Mouse (Mus musculus) heart, adult 2 months (tissue): ENCODE measurements around the gene Pam. TPM values are rescaled to one million over a fixed set of nuclear protein-coding genes. Genes with fewer than 3 reads are reported as not detected.
A peak's percentile ranks its signal among the peaks of the same experiment; 100 is the strongest.

Experiments
- DNase-seq, 2 experiments: peaks; one replicate each; pipeline ENCODE4 v3.0.0; 2021
- H3K27ac ChIP-seq: fragments of 200-600 bp; 2 replicates; pipeline ENCODE4 v1.8.1; 2022
- H3K27me3 ChIP-seq: fragments of 200-500 bp; 2 replicates; pipeline ENCODE4 v1.6.1; 2012; ENCODE audit warnings: mild to moderate bottlenecking, low read length, inconsistent platforms, mixed read lengths; ENCODE audit not compliant: control insufficient read depth, insufficient read depth
- H3K36me3 ChIP-seq: fragments of 200-500 bp; 2 replicates; pipeline ENCODE4 v1.6.1; 2012; ENCODE audit warnings: low read length, inconsistent platforms; ENCODE audit not compliant: control insufficient read depth, insufficient read depth
- H3K4me1 ChIP-seq: fragments of 200-500 bp; 2 replicates; pipeline ENCODE4 v1.6.1; 2011; ENCODE audit warnings: low read length; ENCODE audit not compliant: control insufficient read depth, insufficient read depth
- H3K4me3 ChIP-seq: fragments of 200-600 bp; 2 replicates; pipeline ENCODE4 v1.8.1; 2022
- H3K79me2 ChIP-seq: fragments of 200-500 bp; replicated peaks from 2 replicates; pipeline ENCODE4 v1.6.1; 2012; ENCODE audit warnings: mild to moderate bottlenecking, inconsistent platforms, low read length, moderate library complexity, mixed read lengths; ENCODE audit not compliant: control insufficient read depth, insufficient read depth
- H3K9ac ChIP-seq: fragments of 200-500 bp; 2 replicates; pipeline ENCODE4 v1.6.1; 2012; ENCODE audit warnings: low read depth, mild to moderate bottlenecking, control low read depth, inconsistent platforms, low read length, mixed read lengths
- CTCF ChIP-seq: fragments of 200-600 bp; IDR thresholded peaks from 2 replicates; pipeline ENCODE4 v1.8.1; 2022; ENCODE audit warnings: antibody characterized with exemption, mild to moderate bottlenecking, moderate library complexity
- EP300 ChIP-seq: fragments of 200-500 bp; IDR thresholded peaks from 2 replicates; pipeline ENCODE4 v1.6.1; 2011; ENCODE audit warnings: low read depth, low read length, control low read depth; ENCODE audit not compliant: insufficient read depth
- POLR2A ChIP-seq: fragments of 200-500 bp; IDR thresholded peaks from 2 replicates; pipeline ENCODE4 v1.6.1; 2011; ENCODE audit warnings: mild to moderate bottlenecking, low read depth, low read length, control low read depth; ENCODE audit not compliant: insufficient read depth
- WGBS: fragments of 180-500 bp; shearing (Covaris S2); methylation state at CpG from one replicate; pipeline ENCODE4 v1.1.7; 2018; 5-methylcytosine and 5-hydroxymethylcytosine counted together
- intact Hi-C: fragments of 180-260 bp; cut with DNase I; formaldehyde crosslinking; loops from one replicate; pipeline ENCODE4 v1.15.1; 2025
- polyA plus RNA-seq: library from polyadenylated mRNA; depleted of rRNA; stranded (reverse); fragments of >200 nt; gene quantifications from 2 replicates; pipeline ENCODE4 v1.2.3, GENCODE M21; 2012
- total RNA-seq, 2 experiments: library from RNA; stranded (reverse); gene quantifications; 2 replicates each; pipeline ENCODE4 v1.2.3; 2021

Pam gene
- total and polyA plus RNA-seq, 3 experiments, result 313 to 641 (median 593) TPM

DNA sequence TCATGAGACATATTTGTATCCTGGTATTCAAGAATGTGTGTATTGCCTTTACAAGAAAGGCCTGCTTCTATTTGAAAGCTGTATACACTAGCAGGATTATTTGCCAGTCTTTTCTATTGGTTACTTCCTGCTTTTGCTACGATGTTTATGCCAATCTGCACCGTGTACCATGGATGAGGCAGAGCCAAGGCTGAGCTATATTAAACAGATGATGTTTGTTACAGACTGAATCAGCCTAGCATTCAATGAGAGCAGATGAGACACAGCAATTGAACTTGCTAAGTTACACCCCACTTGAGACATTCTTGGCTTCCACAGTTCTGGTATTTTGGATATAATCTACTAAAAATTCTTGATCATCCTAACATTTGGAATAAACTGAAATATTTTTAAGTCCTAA lies 267.9 kb downstream of the Pam start:
- TF ChIP-seq EP300 (no peak), POLR2A (no peak), CTCF (no peak)
- no peak overlapping the region for H3K4me3 ChIP-seq
- no peak overlapping the region for H3K9ac ChIP-seq
- H3K27me3 ChIP-seq, result no peaks in the 10 kb centered on the region
- intact Hi-C loops, result no loop called here
- H3K27ac ChIP-seq, result no peak overlapping the region
- WGBS, result 57% methylated on average over 2 of the region's 2 CpGs
- no peaks in the 10 kb centered on the region for H3K79me2 ChIP-seq
- DNase-seq, result no peak
- no peaks in the 10 kb centered on the region for H3K4me1 ChIP-seq
- H3K36me3 ChIP-seq, result no peaks in the 10 kb centered on the region; the same call in 1 of the 2 replicates

DNA sequence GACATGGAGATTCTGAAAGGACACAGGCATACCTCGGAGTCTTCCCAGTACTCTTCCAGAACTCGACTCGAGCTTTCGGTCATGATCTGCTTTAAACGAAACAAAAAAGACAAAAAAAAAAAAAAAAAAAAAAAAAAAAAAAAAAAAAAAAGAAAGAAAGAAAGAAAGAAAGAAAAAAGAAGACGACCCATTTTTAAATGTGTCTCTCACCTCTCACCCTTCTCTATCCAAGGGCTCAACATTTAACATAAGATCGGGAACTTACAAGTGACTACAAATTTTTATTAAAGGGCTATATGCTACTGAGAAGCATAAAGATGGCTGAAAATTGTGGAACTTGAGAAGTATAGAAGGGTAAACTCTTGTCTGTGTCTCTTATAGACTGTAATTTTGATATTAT lies 272.5 kb downstream of the Pam start:
- DNase-seq, result no peak
- Histone ChIP-seq H3K79me2 (no peaks in the 10 kb centered on the region), H3K4me3 (no peak overlapping the region), H3K36me3 (no peaks in the 10 kb centered on the region; the same call in 1 of the 2 replicates), H3K9ac (no peak overlapping the region), H3K27ac (no peak overlapping the region), H3K4me1 (peaks cover 1% of the 10 kb centered on the region), H3K27me3 (no peaks in the 10 kb centered on the region)
- 95% methylated on average over 7 of the region's 7 CpGs for WGBS
- TF ChIP-seq CTCF (no peak), POLR2A (no peak), EP300 (no peak)
- intact Hi-C loops, result no loop called here

DNA sequence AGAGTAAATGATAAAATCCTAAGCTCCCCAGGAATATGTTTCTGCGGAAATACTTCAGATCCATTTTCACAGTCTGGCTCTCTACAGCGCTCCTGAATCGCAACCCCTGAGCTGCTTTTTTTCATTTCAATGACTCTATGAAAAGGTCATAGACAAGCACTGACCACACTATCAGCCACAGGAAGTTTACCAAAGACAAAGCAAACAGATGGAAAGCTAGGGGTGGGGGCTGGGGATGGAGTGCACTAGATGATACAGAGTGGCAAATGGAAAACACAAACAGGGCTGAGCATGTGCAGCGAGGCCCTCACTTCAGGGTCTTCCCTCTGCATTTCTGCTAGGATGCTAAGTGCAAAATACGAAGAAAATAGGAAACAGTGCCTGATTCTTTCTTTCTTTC lies 273.2 kb downstream of the Pam start:
- intact Hi-C loops, result no loop called here
- no peak for DNase-seq
- TF ChIP-seq POLR2A (no peak), EP300 (no peak), CTCF (no peak)
- Histone ChIP-seq H3K4me1 (peaks cover 1% of the 10 kb centered on the region), H3K9ac (no peak overlapping the region), H3K27ac (no peak overlapping the region), H3K27me3 (no peaks in the 10 kb centered on the region), H3K79me2 (no peaks in the 10 kb centered on the region), H3K4me3 (no peak overlapping the region), H3K36me3 (no peaks in the 10 kb centered on the region; the same call in 1 of the 2 replicates)
- WGBS, result 59% methylated on average over 5 of the region's 5 CpGs

GRCm38 (mm10) chr1:97821282-97821681 lies 274.2 kb downstream of the Pam start:
- no peak overlapping the region for H3K4me3 ChIP-seq
- no peaks in the 10 kb centered on the region for H3K79me2 ChIP-seq
- no peaks in the 10 kb centered on the region; the same call in 1 of the 2 replicates for H3K36me3 ChIP-seq
- intact Hi-C loops, result no loop called here
- DNase-seq, result no peak
- no peak overlapping the region for H3K9ac ChIP-seq
- H3K27me3 ChIP-seq, result no peaks in the 10 kb centered on the region
- H3K4me1 ChIP-seq, result peaks cover 1% of the 10 kb centered on the region
- WGBS, result 76% methylated on average over 3 of the region's 3 CpGs
- no peak overlapping the region for H3K27ac ChIP-seq
- TF ChIP-seq POLR2A (no peak), EP300 (no peak)

DNA sequence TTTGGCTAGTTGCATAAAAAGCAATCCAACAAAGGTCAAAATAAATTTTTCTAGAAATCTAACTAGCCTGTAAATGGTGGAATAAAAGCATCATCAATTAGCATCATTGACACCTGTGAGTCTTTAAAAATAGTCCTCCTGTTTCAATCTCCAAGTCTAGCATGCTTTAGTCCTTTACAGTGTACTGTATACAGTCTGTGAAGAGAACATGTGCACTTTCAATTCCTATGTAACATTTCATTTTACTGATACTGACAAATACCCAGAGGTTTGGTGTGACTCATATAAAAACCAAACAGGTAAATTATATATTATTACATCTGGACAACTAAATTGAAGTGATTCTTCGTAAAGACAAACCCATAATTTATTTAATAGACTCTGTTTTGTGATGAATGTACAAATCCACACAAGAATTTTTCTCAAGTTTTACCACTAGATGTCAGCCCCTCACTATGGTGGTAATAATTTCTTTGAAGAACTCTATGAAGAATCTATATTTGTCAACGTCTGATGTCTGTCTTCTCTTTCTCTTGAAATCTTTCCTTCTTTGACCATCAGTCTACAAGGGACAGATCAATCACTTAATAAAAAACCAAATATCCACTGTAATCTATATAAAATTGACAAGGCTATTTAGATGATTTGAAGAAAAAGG lies 286.1 kb downstream of the Pam start:
- DNase-seq, result no peak
- WGBS, result 25% methylated on average over 2 of the region's 2 CpGs
- Histone ChIP-seq H3K27ac (no peak overlapping the region), H3K36me3 (no peaks in the 10 kb centered on the region), H3K9ac (no peak overlapping the region), H3K79me2 (no peaks in the 10 kb centered on the region), H3K27me3 (no peaks in the 10 kb centered on the region), H3K4me1 (no peaks in the 10 kb centered on the region), H3K4me3 (no peak overlapping the region)
- intact Hi-C loops, result loop anchor here (1.0 kb wide), 2 partner anchors 370 to 541 kb away; no protein-coding TSS in a partner anchor
- TF ChIP-seq POLR2A, result no peak
- TF ChIP-seq EP300, result no peak
- peak; percentile 88 for TF ChIP-seq CTCF

- no peak overlapping the region for H3K9ac ChIP-seq
- no peak overlapping the region for H3K27ac ChIP-seq
- no peak overlapping the region for H3K4me3 ChIP-seq
- DNase-seq, result no peak
- H3K79me2 ChIP-seq, result no peaks in the 10 kb centered on the region
- H3K27me3 ChIP-seq, result no peaks in the 10 kb centered on the region
- H3K4me1 ChIP-seq, result no peaks in the 10 kb centered on the region; the same call in 1 of the 2 replicates
- intact Hi-C loops, result no loop called here
- TF ChIP-seq CTCF, result no peak
- no peak for TF ChIP-seq POLR2A
- no peak for TF ChIP-seq EP300
- H3K36me3 ChIP-seq, result no peaks in the 10 kb centered on the region
Observed at GRCm38 (mm10) chr1:97804520-97804919, 290.9 kb downstream of the Pam start.
